Mouse (Mus musculus): ENCODE measurements around the gene Teddm1b.

Teddm1b gene

DNA sequence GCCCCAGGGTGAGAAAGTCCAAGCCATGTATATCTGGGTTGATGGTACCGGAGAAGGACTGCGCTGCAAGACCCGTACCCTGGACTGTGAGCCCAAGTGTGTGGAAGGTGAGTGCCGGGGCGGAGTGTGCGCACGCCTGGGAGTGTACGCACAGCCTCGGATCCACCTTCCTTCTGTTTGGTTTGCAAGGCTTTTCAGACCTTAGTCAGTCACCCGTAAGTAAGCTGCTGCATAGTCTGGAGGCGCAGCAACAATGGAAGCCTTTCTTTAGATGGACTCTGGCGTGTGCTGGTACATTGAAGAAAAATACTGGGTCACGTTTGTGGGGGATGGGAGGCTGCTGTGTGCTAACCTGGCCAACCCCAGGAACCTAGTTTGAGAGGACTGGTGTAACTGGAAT lies 28.9 kb downstream of the Teddm1b start:
- no peak for DNase-seq (ENCODE audit: low spot score)

DNA sequence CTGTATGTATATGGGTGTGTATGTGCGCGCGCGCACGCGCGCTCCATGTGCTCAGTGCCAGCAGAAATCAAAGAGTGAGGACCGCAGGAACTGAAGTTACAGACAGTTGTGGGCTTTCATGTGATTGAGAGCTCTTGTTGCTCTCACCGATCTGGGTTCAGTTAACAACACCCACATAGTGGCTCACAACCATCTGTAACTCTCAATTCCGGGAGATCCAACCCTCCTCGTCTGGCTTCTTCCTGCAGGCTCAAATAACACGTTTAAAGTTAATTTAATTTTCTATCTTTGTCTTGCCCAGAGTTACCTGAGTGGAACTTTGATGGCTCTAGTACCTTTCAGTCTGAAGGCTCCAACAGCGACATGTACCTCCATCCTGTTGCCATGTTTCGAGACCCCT lies 30.1 kb downstream of the Teddm1b start:
- no peak for DNase-seq (ENCODE audit: low spot score)

DNA sequence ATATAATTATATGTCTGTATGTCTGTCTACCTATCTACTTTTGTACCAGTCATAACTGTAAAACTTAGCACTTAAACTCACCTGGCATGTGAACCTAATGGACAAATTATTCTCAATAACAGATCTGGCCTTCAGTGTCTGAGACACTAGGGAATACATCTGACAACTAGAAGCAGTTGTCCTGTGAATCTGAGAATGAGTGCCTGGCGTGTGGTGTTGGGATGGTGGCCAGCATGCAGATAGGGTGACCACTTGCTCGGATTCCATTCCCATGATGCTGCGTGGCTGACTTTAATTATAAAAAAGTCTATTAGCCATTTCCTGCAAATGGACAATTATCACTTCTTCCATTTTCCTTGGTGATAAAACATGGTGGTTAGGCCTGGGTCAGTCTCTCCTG lies 31.7 kb downstream of the Teddm1b start:
- DNase-seq (ENCODE audit: low spot score), result no peak

DNA sequence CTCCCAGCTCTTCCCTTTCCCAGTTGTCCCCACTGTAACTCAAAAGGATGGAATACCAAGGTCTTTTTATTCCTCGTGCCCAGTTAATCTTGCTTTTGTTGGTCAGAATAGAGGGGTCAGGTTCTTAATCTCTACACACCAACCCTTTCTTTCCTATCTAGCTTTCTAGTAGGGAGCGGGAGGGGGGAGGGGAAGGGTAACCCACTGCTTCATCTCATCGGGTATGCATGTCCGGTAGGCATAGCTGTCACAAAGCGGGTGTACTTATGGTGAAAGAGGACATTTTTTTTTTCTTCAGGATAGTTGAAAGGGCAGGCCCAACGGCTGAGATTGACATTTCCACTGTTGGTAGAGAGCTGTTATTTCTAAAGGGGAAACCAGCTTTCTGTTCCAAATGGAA lies 34.1 kb downstream of the Teddm1b start:
- no peak for DNase-seq (ENCODE audit: low spot score)

DNA sequence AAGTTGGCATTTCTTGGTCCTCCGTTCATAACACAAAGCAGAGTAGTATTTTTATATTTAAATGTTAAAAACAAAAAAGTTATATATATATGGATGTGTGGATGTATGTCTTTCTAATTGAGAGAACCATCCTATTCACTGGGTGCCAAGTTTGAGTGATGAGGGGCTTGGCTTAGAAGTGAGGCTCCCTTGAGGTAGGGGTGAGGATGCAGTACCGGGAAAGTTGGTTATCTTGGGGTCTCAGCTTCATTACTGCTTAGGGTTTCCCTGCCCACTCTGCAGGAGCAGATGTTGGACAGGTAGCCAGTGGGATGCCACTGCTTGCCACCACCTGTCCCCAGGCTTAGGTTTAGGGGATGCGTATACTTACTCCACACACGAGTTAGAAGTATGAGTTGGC lies 34.6 kb downstream of the Teddm1b start:
- no peak for DNase-seq (ENCODE audit: low spot score)

DNA sequence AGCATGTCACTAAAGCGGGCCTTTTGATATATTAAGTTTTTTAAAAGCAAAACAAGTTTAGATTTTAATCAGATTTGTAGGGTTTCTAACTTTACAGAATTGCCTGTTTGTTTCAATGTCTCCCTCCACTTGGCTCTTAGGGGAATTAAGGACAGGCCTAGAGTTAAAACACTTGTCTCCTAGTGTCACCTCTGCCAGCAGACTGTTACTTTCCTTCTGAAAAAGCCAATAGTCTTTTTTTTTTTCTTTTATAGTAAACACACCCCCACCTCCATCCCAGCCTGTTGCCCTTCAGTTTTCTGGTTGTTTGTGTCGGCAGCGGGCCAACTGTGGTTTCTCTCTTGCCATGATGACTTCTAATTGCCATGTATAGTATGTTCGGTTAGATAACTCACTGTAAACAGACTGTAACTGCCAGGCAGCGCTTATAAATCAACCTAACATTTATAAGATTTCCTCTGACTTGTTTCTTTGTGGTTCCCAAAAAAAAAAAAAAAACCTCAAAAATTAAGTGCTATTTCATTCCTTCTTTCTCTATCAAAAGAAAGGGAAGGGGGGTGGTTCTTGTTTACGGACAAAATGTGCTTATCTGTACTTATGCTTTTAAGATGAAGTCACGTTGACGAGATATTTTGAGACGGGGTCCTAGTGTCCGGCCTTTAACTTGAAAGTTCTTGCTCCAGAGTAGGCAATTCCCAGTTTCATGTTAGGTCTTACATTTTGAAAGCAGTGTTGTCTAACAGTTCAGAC lies 35.2 kb downstream of the Teddm1b start:
- DNase-seq (ENCODE audit: low spot score), result no peak

DNA sequence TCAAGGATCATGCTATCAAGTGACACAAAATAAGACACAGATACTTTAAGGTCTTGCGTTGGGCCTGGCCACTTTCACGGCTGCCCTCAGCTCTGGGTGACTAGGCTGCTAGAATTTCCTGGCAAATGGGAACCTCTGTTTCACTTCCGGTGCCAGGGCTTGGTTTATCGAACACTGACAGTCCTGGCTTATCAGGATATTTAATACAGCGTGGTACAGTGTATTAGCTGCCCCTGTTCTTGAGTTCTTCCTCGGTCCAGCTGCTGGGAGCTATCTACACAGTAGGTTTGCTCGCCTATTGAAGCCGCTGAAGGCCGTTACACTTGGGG lies 35.8 kb downstream of the Teddm1b start:
- no peak for DNase-seq (ENCODE audit: low spot score)

DNA sequence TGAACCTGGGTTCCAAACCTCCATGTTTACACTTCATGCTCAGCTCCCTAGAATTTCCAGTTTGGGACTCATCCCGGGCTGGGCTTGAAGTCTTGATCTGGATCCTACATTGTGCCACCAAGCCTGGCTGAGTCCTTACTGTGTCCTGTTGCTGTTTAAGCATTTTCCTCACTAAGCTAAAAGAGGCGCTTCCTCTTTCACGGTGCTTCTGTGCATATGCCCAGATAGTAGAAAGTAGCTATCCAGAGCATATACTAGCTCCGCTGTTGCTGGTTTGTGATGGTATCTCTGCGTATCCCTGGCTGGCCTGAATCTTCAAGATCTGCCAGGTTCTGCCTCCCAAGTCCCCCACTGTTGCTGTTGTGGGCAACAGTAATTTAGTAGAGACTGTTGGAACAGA lies 36.3 kb downstream of the Teddm1b start:
- no peak for DNase-seq (ENCODE audit: low spot score)

DNA sequence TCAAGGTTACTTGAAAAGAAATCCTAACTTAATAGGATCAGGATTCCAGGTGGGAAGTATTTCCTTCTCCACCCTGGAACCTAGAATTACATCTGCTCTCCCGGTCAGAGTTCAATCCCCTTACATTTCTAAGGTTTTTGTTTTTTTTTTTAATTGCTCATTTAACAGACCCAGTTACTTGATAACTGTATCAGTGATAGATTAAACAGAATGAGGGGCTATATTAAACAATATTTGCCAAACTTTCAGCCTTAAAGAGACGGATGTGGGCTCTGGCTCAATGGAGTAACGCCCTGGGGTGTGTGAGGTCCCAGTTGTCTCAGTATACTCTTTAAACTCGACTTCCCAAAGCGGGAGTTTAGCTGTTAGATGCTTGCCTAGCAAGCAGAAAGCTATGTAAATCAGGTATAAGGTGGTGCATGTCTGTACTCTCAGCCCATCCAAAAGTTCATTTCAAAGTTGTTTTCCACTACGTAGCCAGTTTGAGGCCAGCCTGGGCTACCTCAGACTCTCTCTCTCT lies 37.2 kb downstream of the Teddm1b start:
- no peak for DNase-seq (ENCODE audit: low spot score)

DNA sequence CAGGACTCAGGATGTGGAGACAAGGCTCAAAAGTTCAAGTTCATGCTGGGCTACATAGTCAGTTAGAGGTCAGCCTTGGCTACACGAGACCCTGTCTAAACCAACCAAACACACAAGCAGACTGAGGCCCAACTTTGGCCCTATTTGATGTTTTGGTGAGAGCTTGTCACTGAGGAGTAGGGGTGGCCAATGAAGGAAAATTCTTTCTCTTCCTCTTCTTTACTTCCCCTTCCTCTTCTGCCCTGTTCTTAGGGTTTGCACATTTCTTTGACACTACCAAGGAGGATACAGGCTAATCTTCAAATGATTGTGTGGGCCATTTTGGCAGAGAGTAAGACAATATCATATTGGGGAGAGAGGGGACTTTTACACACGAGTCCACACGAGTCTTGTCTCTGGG lies 39.7 kb downstream of the Teddm1b start:
- DNase-seq (ENCODE audit: low spot score), result no peak

DNA sequence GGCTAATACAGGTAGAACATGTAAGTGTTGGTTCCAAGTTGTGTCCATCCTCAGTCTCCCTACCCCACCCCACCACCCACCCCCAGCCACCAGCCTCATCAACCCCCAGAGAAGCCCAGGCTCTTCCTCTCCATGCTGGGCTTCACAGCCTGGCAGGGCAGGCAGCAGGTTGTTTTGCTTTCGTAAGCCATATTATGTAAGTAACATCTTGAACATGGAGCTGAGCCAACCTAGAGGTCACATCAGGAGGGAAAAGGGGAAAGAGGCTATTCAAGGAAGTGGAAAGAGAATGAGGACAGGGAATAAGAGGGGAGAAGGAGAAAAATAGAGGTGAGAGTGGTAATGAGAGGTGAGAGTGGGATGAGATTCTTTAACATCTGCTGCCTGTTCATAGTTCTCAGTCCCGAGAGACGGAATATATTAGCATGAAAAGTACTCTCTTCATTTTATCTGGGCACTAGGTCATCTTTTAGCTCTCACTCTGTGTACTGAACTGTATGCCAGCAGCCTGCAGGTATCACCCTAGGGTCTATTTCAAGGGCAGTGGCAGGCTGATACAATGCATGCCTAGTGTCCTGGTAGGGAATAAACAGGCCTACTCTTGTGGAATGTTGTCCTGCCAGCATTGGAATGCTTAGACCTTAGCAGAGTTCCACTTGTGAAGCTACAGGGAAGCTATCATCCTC lies 44.5 kb downstream of the Teddm1b start:
- peak; percentile 76 for DNase-seq (ENCODE audit: low spot score)

DNA sequence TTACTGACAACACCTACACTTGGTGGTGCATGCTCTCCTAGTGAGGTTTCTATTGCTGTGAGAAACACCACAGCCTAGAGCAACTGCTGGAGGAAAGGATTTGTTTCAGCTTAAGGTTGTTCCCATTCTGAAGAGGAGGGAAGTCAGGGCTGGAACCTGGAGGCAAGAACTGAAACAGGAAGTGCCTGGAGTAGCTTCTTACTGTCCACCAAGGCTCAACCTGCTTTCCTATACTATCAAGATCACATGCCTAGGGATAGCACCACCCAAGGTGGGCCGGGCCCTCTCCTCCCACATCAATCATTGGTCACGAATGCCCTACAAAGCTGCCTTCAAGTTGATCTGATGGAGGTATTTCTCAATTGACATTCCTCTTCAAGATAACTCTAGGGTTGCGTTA lies 47.5 kb downstream of the Teddm1b start:
- DNase-seq (ENCODE audit: low spot score), result no peak

DNA sequence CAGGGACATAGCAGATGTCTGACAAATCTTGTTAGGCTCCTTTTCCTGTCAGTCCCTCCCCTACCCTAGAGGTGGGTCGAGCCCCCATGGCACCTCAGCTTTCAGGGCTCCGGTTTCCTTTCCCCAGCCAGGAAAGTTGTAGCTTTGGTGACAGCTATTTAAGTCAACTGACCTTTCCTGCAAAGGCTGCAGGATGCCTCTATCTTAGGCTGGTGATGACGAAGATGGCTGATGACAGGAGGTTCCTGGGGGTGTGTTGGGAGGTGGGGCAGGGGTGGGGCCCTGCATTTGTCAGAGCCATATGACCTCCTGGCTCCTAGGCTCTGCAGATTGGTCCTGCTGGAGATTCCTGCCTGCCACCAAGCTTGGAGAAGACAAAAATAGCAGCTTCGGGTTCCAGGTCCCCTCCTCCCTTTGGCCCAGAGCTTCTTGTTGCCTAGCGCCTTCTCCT lies 48.5 kb downstream of the Teddm1b start:
- no peak for DNase-seq (ENCODE audit: low spot score)

DNA sequence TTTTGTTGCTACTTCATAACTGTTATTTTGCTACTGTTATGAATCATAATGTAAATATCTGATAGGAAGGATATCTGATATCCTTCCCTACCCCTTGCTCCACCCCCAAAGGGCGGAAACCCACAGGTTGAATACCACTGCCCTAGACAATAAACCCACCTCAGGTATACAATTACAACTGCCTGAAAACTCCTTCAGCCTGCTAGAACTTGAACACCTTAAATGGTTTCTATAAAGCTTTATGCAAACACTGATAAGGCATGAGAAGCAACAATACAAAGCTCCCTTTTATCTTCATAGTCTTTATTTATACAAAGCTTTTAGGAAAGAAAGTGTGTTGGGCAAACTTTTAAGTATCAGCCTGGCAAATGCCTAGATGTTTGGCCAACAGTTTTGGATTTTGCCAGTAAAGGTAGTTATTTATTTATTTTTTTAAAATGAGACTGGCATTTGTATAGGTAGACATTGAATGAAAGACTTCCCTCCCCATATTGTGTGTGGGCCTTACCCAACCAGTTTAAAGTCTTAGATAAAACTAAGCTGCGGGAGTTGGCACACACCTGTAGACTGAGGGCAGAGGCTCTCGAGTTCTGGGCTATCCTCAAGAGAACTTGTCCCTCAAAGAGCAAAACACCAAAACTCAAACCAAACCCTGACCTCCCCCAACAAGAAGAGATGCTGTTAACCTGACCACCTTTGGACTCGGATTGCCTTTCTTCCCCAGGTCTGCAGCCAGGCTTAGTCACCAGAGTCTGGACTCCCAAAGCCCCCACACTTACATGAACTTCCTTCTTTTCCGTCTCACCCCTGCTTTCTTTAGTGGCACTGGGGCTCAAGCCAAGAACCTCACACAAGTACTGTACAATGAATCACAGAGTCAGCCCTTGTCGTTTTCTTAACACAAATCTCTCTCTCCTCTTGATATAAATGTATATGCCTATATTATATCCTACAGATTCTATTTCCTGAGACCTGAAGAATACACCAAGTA lies 50.5 kb downstream of the Teddm1b start:
- no peak for DNase-seq (ENCODE audit: low spot score)
